Mouse (Mus musculus) thymus, adult 2 months (tissue): ENCODE measurements around the gene Atox1.

Experiments used
- CTCF ChIP-seq: fragments of 200-500 bp; IDR thresholded peaks from 2 replicates; pipeline ENCODE4 v1.5.1; 2012; ENCODE audit warnings: mild to moderate bottlenecking, control low read depth, low read length, moderate library complexity, borderline replicate concordance; ENCODE audit not compliant: control insufficient read depth, poor library complexity, insufficient read depth; ENCODE audit errors: extremely low read depth
- POLR2A ChIP-seq: fragments of 200-500 bp; IDR thresholded peaks from 2 replicates; pipeline ENCODE4 v1.6.1; 2012; ENCODE audit warnings: mild to moderate bottlenecking, low read length, control low read depth, moderate library complexity; ENCODE audit not compliant: control insufficient read depth, poor library complexity, insufficient read depth; ENCODE audit errors: extremely low read depth

GRCm38 (mm10) chr11:55446579-55446978 lies 14.5 kb downstream of the Atox1 start:
- TF ChIP-seq CTCF: peak; percentile 59; the same call in 1 of the 2 replicates
- no peak for TF ChIP-seq POLR2A
